Mouse (Mus musculus) liver, postnatal 0 days (tissue): Measurements from ENCODE around the gene Abraxas2.

Experiments used
- CTCF ChIP-seq: sonication (generic); IDR thresholded peaks from 2 replicates; pipeline ENCODE4 v1.5.1; 2016; ENCODE audit warnings: antibody characterized with exemption, low read depth
- EP300 ChIP-seq: IDR thresholded peaks from 2 replicates; pipeline ENCODE4 v1.6.1; 2016; ENCODE audit warnings: antibody characterized with exemption, low read depth, mild to moderate bottlenecking

GRCm38 (mm10) chr7:132830955-132831354 is 28.1 kb upstream of the Abraxas2 start:
- TF ChIP-seq CTCF (no peak), EP300 (no peak)
